Mouse (Mus musculus): ENCODE data around the gene Lcor.

- no peak for TF ChIP-seq POLR2A (IDR thresholded peaks at IDR 0.05; ENCODE audit: low read depth, low read length)
- no peak for TF ChIP-seq CTCF (IDR thresholded peaks at IDR 0.05; ENCODE audit: extremely low read depth, insufficient read depth, insufficient read length, insufficient replicate concordance)
Measured at GRCm38 (mm10) chr19:41484361-41484760, 1.9 kb downstream of the Lcor start.
